Mouse (Mus musculus) stomach, postnatal 0 days (tissue): Measurements from ENCODE around the gene Kitl.

Experiments
- CTCF ChIP-seq: IDR thresholded peaks from 2 replicates; pipeline ENCODE4 v1.5.1; 2016; ENCODE audit warnings: antibody characterized with exemption, low read depth, mild to moderate bottlenecking, moderate library complexity
- EP300 ChIP-seq: optimal IDR thresholded peaks from 2 replicates; pipeline ENCODE3; 2016; ENCODE audit warnings: antibody characterized with exemption

DNA sequence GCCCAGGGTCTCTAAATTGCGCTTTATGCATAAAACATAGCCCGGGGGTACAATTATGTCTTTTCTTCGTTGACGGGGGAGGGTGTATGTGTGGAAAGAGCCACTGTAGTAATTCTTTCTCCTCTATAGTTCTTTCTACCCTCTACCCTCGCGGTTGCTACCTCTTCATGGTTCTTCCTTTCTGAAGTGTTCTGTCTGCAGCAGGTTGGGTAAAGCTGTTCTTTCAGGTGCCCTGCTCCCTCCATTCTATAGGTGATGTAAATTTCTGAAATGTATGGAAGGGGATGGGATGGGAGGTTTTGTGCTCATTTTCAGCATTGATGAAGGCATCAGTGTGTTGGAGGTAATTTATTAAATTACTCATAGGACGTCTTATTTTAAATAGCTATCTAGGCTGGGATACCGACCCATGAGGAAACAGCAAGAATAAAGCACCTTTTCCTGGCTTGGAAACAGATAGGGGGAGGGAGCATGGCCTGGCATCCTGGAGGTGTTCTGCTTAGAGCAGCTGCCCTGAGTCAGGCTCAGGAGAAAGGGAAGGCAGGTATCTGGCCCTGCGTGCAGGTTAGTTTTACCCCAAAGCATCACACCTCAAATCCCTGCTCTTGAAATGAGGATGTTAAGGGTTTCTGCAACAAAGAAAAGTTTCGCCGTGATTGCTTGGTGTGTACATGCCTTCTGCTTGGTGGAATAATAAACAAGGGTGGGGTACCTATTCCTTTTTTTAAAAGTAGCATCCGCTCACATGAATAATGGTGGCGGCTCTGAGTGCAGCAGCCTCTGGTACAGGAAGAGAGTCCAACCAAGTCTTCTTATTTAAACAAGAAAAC lies 1.7 kb downstream of the Kitl start:
- TF ChIP-seq CTCF (no peak), EP300 (no peak)
